Mouse (Mus musculus) hindbrain, postnatal 0 days (tissue): ENCODE data around the gene Ttc39a. TPM values are rescaled to one million over a fixed set of nuclear protein-coding genes. Genes with fewer than 3 reads are reported as not detected.

ENCODE experiments used
- ATAC-seq: fragments of 200-750 bp; cut with Nextera tagmentation; 2 replicates; pipeline ENCODE4 v1.8.0; 2017; ENCODE audit warnings: mild to moderate bottlenecking, moderate TSS enrichment, moderate library complexity
- DNase-seq: peaks from one replicate; pipeline ENCODE4 v3.0.0-alpha.2; 2015; ENCODE audit warnings: low spot score
- H3K27ac ChIP-seq: fragments of 300-500 bp; sonication (generic); 2 replicates; pipeline ENCODE4 v1.5.1; 2014; ENCODE audit warnings: mild to moderate bottlenecking
- H3K27me3 ChIP-seq: fragments of 300-500 bp; sonication (generic); 2 replicates; pipeline ENCODE4 v1.6.1; 2014; ENCODE audit warnings: low read length, mixed read lengths; ENCODE audit not compliant: insufficient read depth
- H3K36me3 ChIP-seq: fragments of 300-500 bp; sonication (generic); 2 replicates; pipeline ENCODE4 v1.6.1; 2014; ENCODE audit warnings: low read length, mixed read lengths; ENCODE audit not compliant: insufficient read depth
- H3K4me1 ChIP-seq: fragments of 300-500 bp; sonication (generic); 2 replicates; pipeline ENCODE4 v1.6.1; 2014; ENCODE audit warnings: antibody characterized with exemption, low read length, mixed read lengths; ENCODE audit not compliant: insufficient read depth
- H3K4me2 ChIP-seq: fragments of 300-500 bp; sonication (generic); 2 replicates; pipeline ENCODE4 v1.6.1; 2014; ENCODE audit warnings: low read depth, mild to moderate bottlenecking, low read length, moderate library complexity, mixed read lengths
- H3K4me3 ChIP-seq: fragments of 300-500 bp; sonication (generic); 2 replicates; pipeline ENCODE4 v1.5.1; 2014; ENCODE audit warnings: low read length
- H3K9ac ChIP-seq: fragments of 300-500 bp; sonication (generic); replicated peaks from 2 replicates; pipeline ENCODE4 v1.6.1; 2014; ENCODE audit warnings: mild to moderate bottlenecking, low read length, moderate library complexity, mixed read lengths
- H3K9me3 ChIP-seq: fragments of 300-500 bp; sonication (generic); 2 replicates; pipeline ENCODE4 v1.6.1; 2016; ENCODE audit warnings: low read length, mixed read lengths
- CTCF ChIP-seq: IDR thresholded peaks from 2 replicates; pipeline ENCODE4 v1.5.1; 2016; ENCODE audit warnings: antibody characterized with exemption, control low read depth, low read depth
- WGBS: fragments of 180-500 bp; shearing (Covaris S2); extraction: QIAGEN DNeasy Blood & Tissue Kit; methylation state at CpG from one replicate; pipeline ENCODE4 v1.1.7; 2014; 5-methylcytosine and 5-hydroxymethylcytosine counted together
- polyA plus RNA-seq: library from polyadenylated mRNA; unstranded; fragments of >200 nt; fragmentation: Nextera tagmentation; extraction: Ambion mirVana; gene quantifications from 2 replicates; pipeline ENCODE4 v1.2.1, GENCODE M21; 2015
- total RNA-seq: library from RNA; depleted of rRNA; stranded (reverse); fragments of >200 nt; gene quantifications from 2 replicates; pipeline ENCODE4 v1.2.3, GENCODE M21; 2014

Ttc39a gene
- total and polyA plus RNA-seq, 2 experiments from 2014 or later = 6.4 to 6.8 TPM

- WGBS = 2% methylated on average over 22 of the region's 24 CpGs
- ATAC-seq = peak; percentile 43
Observed at GRCm38 (mm10) chr4:109407176-109407520, 725 bp downstream of the Ttc39a start.

GRCm38 (mm10) chr4:109407701-109408485 lies 1.5 kb downstream of the Ttc39a start:
- no peak for TF ChIP-seq CTCF
- H3K27ac ChIP-seq = no peak overlapping the region
- DNase-seq (no peak), ATAC-seq (no peak)
- H3K4me3 ChIP-seq = no peak overlapping the region
- no peaks in the 10 kb centered on the region for H3K36me3 ChIP-seq
- peaks cover 9% of the 10 kb centered on the region; the same call in 1 of the 2 replicates for H3K4me1 ChIP-seq
- no peak overlapping the region for H3K9ac ChIP-seq
- no peaks in the 10 kb centered on the region for H3K9me3 ChIP-seq
- H3K4me2 ChIP-seq = peak overlapping the region; percentile 99; the same call in 1 of the 2 replicates
- 72% methylated on average over 9 of the region's 9 CpGs for WGBS
- no peaks in the 10 kb centered on the region for H3K27me3 ChIP-seq

More at GRCm38 (mm10) chr4:109407176-109407520, 725 bp downstream of the Ttc39a start:
- Histone ChIP-seq H3K36me3 (no peaks in the 10 kb centered on the region), H3K4me3 (peak overlapping the region; percentile 63), H3K27me3 (no peaks in the 10 kb centered on the region), H3K9me3 (no peaks in the 10 kb centered on the region), H3K27ac (peak overlapping the region; percentile 60; the same call in 1 of the 2 replicates), H3K4me2 (peak overlapping the region; percentile 99), H3K9ac (peak overlapping the region; percentile 77), H3K4me1 (peaks cover 9% of the 10 kb centered on the region; the same call in 1 of the 2 replicates)
- no peak for DNase-seq
- no peak for TF ChIP-seq CTCF

- Histone ChIP-seq H3K9ac (no peak overlapping the region), H3K27ac (no peak overlapping the region), H3K4me2 (no peak overlapping the region), H3K27me3 (no peaks in the 10 kb centered on the region), H3K4me1 (peaks cover 9% of the 10 kb centered on the region; the same call in 1 of the 2 replicates), H3K9me3 (no peaks in the 10 kb centered on the region), H3K4me3 (no peak overlapping the region), H3K36me3 (no peaks in the 10 kb centered on the region)
- DNase-seq (no peak), ATAC-seq (no peak)
- TF ChIP-seq CTCF = no peak
- WGBS = 64% methylated on average over 9 of the region's 9 CpGs
Observed at GRCm38 (mm10) chr4:109410681-109411376, 4.4 kb downstream of the Ttc39a start.

GRCm38 (mm10) chr4:109411377-109411967 lies 5.0 kb downstream of the Ttc39a start:
- H3K4me1 ChIP-seq = 0 out of 2 replicates have a peak, but pooled peaks cover 3% of the 10 kb centered on the region
- ATAC-seq = no peak
- no peak overlapping the region for H3K4me3 ChIP-seq
- H3K27ac ChIP-seq = no peak overlapping the region
- H3K9me3 ChIP-seq = no peaks in the 10 kb centered on the region
- WGBS = 87% methylated on average over 6 of the region's 6 CpGs
- no peak for DNase-seq
- no peak overlapping the region for H3K9ac ChIP-seq
- no peaks in the 10 kb centered on the region for H3K36me3 ChIP-seq
- no peak for TF ChIP-seq CTCF
- no peak overlapping the region for H3K4me2 ChIP-seq
- H3K27me3 ChIP-seq = no peaks in the 10 kb centered on the region

GRCm38 (mm10) chr4:109412233-109412632 lies 5.8 kb downstream of the Ttc39a start:
- no peak for TF ChIP-seq CTCF
- Histone ChIP-seq H3K4me1 (no peaks in the 10 kb centered on the region), H3K36me3 (no peaks in the 10 kb centered on the region), H3K27me3 (no peaks in the 10 kb centered on the region), H3K4me2 (no peak overlapping the region), H3K4me3 (no peak overlapping the region), H3K9ac (no peak overlapping the region), H3K9me3 (no peaks in the 10 kb centered on the region), H3K27ac (no peak overlapping the region)
- ATAC-seq (no peak), DNase-seq (no peak)
- 93% methylated on average over 5 of the region's 5 CpGs for WGBS

DNA sequence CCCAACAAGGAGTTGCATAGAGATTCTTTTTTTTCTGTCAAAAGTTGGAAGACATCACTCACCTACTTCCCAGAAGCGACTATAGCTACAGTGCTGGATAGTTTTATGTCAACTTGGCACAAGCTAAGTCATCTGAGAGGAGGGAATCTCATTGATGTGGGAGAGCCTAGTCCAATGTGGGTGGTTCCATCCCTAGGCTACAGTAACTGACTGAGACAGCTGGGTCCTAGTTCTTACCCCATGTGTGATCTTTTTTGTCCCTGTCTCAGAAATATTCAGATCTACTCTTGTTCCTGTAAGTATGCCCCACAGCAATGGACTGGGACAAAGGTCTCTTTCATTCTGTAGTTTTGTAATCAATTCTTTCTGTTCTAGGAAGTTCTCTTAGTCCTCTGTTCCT lies 11.6 kb downstream of the Ttc39a start:
- ATAC-seq (no peak), DNase-seq (no peak)
- Histone ChIP-seq H3K27me3 (no peaks in the 10 kb centered on the region), H3K4me3 (no peak overlapping the region), H3K27ac (no peak overlapping the region), H3K4me2 (no peak overlapping the region), H3K4me1 (no peaks in the 10 kb centered on the region), H3K36me3 (no peaks in the 10 kb centered on the region), H3K9ac (no peak overlapping the region), H3K9me3 (no peaks in the 10 kb centered on the region)
- WGBS = 83% methylated on average over 1 of the region's 1 CpGs
- TF ChIP-seq CTCF = no peak
